Mouse (Mus musculus) WW6 (cell line): ENCODE measurements around the gene Dgkg.

ENCODE experiments used
- DNase-seq: peaks from one replicate; pipeline ENCODE4 v3.0.0-alpha.2; 2013; ENCODE audit warnings: low read depth, low spot score

Gene Dgkg

GRCm38 (mm10) chr16:22439499-22440177, 217.4 kb downstream of the Dgkg start, which contains the start of gene Etv5:
Gene Etv5 (minus strand): TSS chr16:22439719.
- peak; percentile 94 for DNase-seq

DNA sequence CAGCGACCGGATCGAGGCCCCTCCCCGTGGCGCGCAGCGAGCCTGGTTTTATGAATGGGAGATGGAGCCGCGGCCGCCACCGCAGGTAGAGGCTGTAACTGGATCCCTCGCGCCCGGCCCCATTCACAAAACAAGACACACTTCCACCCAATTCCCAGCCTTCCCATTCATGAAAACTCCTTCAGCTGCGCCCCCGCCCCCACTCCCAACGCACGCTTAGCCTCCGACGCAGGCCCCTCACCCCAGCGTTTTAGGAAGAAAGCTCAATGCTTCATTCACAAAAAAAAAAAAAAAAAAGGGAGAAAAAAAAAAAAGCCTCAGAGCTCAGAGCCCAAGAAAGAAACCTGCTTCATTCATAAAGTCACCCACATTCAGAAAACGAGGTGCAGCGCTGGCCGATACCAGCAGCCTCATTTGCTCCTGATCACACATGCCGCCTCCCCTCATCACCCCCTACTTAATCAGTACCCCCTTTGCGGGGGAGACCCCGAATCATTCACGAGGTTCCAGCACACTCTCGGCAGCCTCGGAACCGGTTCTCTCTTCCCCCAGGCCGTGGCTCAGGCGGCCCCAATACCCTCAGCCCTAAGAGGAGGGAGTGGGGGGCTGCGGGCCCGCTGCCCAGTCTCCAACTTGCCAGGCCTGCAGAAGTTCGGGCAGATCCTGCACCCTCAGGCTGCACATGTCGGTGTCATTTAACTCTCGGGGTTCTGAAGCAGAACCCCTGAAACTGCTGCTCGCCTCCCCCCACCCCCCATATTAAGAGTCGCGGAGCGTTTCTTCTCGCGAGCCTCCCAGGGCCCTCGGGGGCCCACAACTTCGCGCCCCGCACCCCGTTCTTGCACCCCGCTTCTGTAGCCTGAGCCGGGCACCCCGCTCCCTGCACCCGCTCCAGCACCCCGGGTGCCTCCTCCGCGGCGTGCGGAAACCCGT, 218.3 kb downstream of the Dgkg start:
- peak; percentile 67 for DNase-seq

DNA sequence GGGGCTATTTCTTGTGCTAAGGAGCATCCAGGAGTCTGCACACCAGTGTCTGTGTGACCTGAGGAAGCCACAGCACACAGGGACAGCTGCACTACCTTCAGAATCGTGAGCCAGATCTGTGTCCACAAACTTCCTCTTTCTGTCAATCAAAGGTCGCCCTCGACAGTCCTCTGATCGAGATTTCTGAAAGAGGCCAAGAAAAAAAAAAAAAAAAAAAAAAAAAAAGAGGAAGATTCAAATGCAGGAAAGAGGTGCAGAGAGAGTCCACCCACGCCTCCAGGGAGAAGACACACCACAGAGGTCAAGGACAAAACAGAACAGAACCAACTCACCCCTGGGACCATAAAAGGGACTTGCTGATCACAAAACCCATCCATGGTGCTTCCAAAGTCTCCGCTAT, 220.9 kb downstream of the Dgkg start:
- DNase-seq: no peak

GRCm38 (mm10) chr16:22434530-22434929, 222.5 kb downstream of the Dgkg start:
- DNase-seq: no peak

DNA sequence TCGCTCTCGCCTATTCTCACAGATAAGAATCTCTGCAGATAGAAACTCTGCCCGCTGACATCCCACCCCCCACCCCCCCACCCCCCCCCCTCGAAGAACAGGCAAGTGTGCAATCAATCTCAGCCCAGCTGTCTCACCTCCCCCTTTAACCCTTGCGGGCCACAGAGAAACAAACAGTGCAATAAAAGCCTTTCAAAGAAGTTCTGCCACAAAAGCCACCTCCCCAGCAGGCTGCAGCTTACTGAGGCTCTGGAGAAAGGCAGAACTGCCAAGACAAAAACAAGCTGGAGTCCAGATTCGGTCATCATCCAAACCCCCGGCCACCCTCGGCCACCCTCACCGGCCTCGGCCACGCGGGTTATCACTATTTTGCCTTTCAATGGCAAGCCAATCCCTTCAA, 223.1 kb downstream of the Dgkg start:
- DNase-seq: no peak

DNA sequence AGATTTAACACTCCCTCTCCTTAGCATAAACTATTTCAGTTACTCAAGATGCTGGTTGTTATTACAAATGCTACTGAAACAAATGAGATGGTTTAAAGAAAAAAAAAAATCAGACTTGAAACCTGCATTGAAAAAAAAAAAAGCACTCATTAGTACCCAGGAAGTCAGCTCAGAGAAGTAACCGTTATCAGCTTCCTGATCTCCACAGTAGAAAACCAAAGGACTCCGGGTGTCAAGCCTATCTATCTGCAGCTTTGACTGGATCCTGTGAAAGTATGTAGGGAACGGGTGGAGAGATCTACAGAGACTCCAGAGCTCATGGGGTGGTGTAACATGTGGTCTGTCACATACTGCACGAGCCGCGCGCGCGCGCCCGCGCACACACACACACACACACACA, 225.2 kb downstream of the Dgkg start:
- no peak for DNase-seq

DNA sequence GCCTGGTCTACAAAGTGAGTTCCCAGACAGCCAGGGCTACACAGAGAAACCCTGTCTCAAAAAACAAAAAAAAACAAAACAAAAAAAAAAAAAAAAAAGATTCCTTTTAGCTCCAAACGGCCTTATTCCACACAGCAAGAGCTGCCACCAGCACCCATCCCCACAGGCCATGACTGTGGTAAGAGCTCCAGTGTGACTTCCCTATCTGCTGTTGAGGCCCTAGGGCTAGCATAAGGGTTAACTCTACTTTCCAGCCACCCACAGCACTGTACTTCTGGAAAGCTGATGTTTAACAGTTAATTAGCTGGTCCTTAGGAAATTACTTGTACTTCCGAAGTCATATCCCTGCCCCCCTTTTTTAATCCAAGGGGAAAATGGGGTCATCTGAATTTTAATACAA, 225.7 kb downstream of the Dgkg start:
- no peak for DNase-seq

- DNase-seq: no peak
Measured at GRCm38 (mm10) chr16:22430211-22430951, 226.6 kb downstream of the Dgkg start.

DNA sequence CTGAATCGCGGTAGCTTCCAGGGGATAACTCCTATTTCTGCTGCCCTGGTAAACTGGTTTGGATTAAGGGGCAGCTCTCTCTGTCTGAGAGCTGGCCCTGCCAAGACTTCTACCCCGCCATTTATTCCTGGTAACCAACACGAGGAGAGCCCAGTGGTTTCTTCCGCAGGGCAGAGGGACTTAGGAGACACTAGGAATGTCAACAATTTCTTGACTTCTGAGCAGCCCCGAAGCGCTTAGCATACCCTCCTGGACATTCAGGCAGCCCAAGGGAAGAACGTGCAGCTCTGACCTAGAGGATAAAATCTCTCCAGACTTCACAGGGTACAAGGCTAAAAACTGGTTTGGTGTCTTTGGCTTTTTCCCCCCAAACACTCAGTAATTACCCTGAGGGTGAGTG, 227.6 kb downstream of the Dgkg start:
- no peak for DNase-seq

DNA sequence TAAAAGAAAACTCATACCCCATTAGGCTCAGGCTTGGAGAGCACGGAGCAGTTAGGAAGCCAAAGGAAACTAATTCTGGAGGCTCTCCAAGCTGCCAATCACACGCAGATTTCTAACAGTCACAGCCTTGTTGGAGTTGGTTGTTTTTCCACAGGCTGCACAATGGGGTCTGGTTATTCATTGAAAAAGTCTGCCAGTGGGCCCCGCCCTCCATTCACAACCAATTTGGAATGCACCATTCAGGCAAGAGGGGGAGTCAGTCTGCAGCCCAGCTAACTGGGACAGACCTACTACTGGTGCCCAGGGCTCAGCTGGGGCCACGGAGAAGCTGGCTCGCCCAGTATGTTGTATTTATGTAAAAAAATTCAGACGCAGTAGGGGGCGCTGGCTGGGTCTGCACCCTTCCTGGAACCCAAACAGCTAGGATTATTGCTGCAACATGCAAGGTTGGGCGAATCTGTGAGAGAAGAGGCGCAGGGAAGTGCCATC, 228.1 kb downstream of the Dgkg start:
- DNase-seq: no peak

GRCm38 (mm10) chr16:22426866-22427265, 230.2 kb downstream of the Dgkg start:
- DNase-seq: no peak

DNA sequence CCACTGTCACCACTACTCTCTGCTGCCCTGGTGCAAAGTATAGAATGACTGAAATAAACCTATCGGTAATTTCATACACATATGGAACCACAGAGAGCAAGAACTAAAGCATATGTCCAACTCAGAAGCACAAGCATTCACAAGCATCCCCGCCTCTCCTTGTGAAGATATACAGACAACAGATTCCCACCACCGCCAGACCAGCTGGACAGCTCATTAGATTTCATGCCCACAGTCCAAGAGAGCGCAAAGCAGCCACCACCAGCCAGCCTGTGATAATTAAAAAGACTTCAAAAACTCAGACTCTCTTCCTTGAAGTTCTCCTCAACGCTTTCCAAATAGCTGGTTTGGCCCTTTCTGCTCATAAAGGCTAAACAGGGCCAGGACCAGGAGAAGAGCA, 234.8 kb downstream of the Dgkg start:
- DNase-seq: no peak
